Mouse (Mus musculus) cerebellum, postnatal 36 days (tissue): ENCODE data around the gene Mdc1.
"Not testable (repeated sequence)": the region's sequence is repeated elsewhere in the genome, so short reads cannot be mapped to it uniquely, and the experiment has no call there.

ENCODE experiments used
- DNase-seq, 2 experiments: peaks; one replicate each; pipeline ENCODE4 v3.0.0; 2021 to 2022; ENCODE audit warnings: mixed read lengths in 2 of 2

Gene Mdc1

GRCm38 (mm10) chr17:35822964-35823937, 18.1 kb upstream of the Mdc1 start, which contains the start of gene Flot1:
Flot1 (plus strand) TSS chr17:35823230.
- DNase-seq, result peak; percentile 75 to 76

- DNase-seq, result no peak
Measured at GRCm38 (mm10) chr17:35824402-35824801, 16.9 kb upstream of the Mdc1 start.

- no peak for DNase-seq
Measured at GRCm38 (mm10) chr17:35825109-35825850, 16.0 kb upstream of the Mdc1 start.

GRCm38 (mm10) chr17:35829737-35830136, 11.6 kb upstream of the Mdc1 start:
- DNase-seq, result peak; percentile 80 to 84

DNA sequence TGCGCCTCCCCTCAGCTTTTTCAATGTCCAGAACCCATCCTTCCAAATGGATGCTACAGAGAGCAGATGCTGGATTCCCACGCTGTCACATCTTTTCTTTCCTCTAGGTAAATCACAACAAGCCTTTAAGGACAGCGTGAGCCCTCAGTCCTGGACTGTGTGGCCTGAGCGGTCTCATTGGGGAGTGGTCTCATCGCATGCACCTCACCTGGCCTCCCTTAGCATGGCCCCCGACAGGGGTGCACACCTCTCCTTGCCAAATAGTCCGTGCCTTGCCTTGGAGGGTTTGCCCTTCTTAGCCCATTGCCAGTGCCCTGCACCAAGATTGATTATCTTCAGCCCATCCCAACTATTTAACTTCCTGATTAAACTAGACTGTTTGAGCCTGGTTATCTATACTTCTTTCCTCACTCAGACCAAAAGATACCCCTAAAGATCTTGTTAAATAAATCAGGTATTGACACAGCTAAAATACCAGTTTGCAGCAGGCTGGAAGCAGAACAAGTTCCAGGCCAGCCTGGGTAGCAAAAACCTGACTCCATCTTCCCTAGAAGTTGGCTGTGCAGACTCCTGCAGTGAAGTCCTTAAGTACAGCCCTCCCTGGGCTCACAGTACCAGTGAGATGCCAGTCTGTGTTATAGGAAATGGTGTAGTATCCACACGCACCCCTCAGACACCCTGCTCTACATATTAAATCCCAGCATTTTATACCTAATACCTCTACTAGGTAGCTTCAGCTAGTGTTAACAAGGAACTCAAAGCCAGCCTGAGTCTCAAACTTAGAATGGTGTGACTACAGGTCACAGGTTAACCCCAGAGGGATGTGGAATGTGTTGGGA, 8.7 kb upstream of the Mdc1 start:
- no peak for DNase-seq

DNA sequence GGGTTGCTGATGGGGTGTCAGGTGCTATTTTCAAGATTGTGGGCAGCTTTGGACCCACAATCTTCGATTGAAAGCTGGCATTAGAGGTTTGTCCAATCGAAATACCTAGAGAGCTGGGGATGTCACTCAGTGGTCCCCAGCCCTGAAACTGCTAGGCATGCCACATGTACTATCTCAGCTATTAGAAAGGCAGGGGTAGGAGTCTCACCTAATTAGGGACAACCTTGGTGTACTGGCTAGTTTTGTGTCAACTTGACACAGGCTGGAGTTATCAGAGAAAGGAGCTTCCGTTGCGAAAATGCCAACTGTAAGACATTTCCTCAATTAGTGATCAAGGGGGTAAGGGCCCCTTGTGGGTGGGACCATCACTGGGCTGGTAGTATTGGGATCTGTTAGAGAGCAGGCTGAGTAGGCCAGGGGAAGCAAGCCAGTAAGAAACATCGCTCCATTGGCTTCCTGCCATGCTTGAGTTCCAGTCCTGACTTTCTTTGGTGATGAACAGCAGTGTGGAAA, 8.0 kb upstream of the Mdc1 start:
- no peak for DNase-seq

DNA sequence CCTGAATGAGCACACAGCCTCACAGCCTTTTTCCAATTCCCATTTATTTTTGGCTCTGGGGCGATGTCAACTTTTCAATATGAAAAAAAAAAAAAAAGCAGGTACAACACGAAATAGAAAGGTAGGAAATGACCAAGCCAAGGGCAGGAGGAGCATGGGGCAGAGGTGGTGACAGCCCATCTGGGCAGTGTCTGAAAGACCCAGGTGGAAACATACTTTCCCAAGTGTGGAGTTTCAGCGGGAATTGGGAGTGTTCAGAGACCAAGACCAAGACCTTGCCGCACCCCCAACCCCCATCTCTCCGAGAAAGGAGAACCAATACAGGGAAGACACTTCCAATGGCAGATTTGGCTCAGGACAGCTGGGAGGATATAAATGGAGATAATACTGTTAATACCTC, 7.4 kb upstream of the Mdc1 start:
- no peak for DNase-seq

- peak; percentile 29 to 37 for DNase-seq
Measured at GRCm38 (mm10) chr17:35834696-35835422, 6.5 kb upstream of the Mdc1 start.

GRCm38 (mm10) chr17:35835424-35836140, 5.7 kb upstream of the Mdc1 start:
- DNase-seq, result peak; percentile 16 to 34

- peak; percentile 87 to 93 for DNase-seq
Measured at GRCm38 (mm10) chr17:35836178-35836965, 4.9 kb upstream of the Mdc1 start.

DNA sequence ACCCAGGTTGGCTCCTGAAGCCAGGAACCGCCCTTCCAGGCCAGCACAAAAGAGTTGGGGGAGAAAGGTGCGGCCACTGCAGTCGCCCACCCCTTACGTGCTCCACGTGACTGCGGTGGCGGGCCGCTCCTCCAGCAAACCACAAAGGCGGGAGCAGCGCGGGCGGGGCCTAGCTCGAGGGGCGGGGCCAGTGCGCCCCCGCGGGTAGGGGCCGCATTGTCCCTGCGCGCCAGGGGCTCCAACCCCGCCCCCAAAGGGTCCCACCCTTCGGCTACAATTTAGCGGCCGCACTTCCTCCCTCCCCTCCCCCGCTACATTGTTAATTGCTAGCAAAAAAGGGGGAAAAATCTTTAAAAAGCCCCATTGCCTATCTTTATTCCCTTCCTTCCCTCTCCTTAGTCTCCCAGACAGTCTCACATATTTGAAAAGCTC, 4.3 kb upstream of the Mdc1 start:
- DNase-seq, result peak; percentile 60 to 77

GRCm38 (mm10) chr17:35837487-35837886, 3.8 kb upstream of the Mdc1 start:
- DNase-seq, result peak; percentile 36 to 48

GRCm38 (mm10) chr17:35838122-35838544, 3.2 kb upstream of the Mdc1 start, which contains the start of gene Tubb5:
Tubb5 (minus strand) TSS chr17:35838306.
- peak; percentile 94 to 97 for DNase-seq

DNA sequence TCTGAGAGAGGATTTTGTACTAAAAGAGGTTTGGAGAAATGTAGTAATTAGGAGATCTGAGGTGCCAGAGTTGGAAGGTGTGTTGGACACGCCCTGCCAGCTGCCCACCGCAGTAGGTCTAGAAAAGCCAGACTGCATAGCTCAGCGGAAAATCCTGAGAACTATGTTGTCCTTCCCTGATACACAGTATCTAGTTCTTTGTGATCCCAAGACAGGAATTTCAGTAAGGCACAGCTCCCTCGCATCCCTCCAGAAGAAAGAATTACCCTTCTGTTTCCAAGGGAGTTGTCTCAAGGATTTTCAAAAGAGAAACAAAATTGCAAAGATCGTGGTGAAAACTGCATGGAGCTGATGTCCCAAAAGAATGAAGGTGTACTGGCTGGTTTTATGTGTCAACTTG, 2.7 kb upstream of the Mdc1 start:
- DNase-seq, result no peak

DNA sequence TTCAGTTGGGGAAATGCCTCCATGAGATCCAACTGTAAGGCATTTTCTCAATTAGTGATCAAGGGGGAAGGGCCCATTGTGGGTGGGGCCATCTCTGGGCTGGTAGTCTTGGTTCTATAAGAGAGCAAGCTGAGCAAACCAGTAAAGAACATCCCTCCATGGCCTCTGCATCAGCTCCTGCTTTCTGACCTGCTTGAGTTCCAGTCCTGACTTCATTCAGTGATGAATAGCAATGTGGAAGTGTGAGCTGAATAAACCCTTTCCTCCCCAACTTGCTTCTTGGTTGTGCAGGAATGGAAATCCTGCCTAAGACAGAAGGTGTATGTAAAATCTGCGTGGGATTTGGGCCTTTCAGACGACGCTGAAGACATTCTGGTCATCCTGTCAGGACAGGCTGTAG, 2.3 kb upstream of the Mdc1 start:
- not testable (repeated sequence) for DNase-seq

- DNase-seq, result no peak
Measured at GRCm38 (mm10) chr17:35840561-35840960, 754 bp upstream of the Mdc1 start.

DNA sequence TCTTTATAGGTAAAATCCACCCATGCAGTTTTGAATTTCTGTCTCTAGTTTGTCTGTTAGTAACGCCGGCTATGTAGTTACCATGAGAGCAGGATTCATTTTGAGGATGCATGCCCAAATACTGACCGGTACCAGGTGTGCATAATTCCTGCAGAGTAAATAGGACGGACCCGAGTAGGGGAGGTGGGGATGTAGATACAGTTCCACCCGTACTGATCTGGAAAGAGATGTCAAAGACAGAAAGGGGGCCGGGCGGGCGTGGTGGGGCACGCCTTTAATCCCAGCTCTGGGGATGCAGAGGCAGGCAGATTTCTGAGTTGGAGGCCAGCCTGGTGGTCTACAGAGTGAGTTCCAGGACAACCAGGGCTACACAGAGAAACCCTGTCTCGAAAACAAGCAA, 691 bp downstream of the Mdc1 start:
- DNase-seq, result no peak

GRCm38 (mm10) chr17:35843514-35843913, 2.2 kb downstream of the Mdc1 start:
- no peak for DNase-seq

GRCm38 (mm10) chr17:35848112-35848511, 6.8 kb downstream of the Mdc1 start:
- DNase-seq, result no peak

- DNase-seq, result no peak
Measured at GRCm38 (mm10) chr17:35850974-35851373, 9.7 kb downstream of the Mdc1 start.
